10 mouse cellular contexts compared by ENCODE assay signal in the genomic region with DNA sequence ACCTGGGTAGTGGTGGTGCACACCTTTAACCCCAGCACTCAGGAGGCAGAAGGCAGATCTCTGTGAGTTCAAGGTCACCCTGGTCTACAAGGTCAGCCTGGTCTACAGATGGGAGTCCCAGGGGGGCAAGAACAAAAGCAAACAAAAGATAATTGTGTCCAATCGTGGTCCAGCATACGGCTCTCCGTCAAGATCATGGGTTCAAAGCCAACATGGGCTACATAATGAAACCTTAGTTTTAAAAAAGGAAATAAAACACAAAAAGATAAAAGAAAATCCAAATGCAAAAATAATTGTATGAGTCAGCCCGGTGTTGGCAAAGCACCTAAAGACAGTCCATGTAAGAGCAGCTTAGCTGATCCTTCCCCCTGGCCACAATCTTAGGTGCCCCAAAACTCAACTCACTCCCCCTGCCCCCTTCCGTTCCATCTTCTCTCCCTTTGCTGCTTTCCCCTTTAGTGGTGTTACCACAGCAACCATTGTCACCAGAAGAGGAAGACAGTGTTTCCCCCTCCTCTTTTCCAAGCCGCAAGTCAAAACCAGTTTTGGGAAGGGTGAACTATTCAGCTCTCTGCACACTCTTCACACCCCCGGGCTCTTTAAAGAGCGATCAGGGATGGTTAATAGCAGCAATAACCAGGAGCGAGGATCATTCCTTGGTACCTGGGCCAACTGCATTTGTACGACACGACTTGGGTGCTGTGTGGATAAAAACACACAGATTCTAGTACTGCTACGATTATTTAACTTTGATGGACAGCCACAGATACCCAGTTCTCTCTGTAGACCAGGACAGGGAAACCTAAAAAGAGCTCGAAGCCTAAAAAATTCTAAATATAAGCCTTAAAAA. TPM values are rescaled to one million over a fixed set of nuclear protein-coding genes. Genes with fewer than 3 reads are reported as not detected.
DNase-seq lines count a peak whose midpoint lies in the region; ATAC-seq and TF ChIP-seq lines count a peak whose summit lies in the region.
"Had no signal": no experiment of that assay in that cellular context is flagged by ENCODE, and none has a peak within 500 bp of the region (broad histone marks: within the 10 kb centered on the region; RNA-seq: fewer than 3 reads in every experiment).

No protein-coding gene starts in this region.

- DNase-seq in forebrain, embryonic 10.5 days (ENCODE audit: extremely low spot score, low spot score) = no peak
- no peak for DNase-seq in forebrain, embryonic 11.5 days (ENCODE audit: low spot score)
- DNase-seq in retina, postnatal 1 day = peak; percentile 7
- no peak for DNase-seq in retina, embryonic 14.5 days (ENCODE audit: low spot score)
- DNase-seq in hindbrain, embryonic 14.5 days (ENCODE audit: low spot score) = no peak
- DNase-seq in adrenal gland, postnatal 10 days = no peak
- no peak for DNase-seq in thymus, adult 2 months
- DNase-seq: heart, postnatal 36 days had no signal

- no peaks in the 10 kb centered on the region for H3K9me3 ChIP-seq in forebrain, embryonic 10.5 days
- no peaks in the 10 kb centered on the region for H3K9me3 ChIP-seq in forebrain, embryonic 11.5 days (ENCODE audit: control insufficient read depth, low read length)
- H3K9me3 ChIP-seq in hindbrain, embryonic 14.5 days (ENCODE audit: control insufficient read depth, low read length) = no peaks in the 10 kb centered on the region
- H3K9me3 ChIP-seq in neural tube, embryonic 15.5 days (replicated peaks) = no peaks in the 10 kb centered on the region
- H3K9me3 ChIP-seq: limb, embryonic 13.5 days had no signal

- no peak for TF ChIP-seq CTCF in thymus, adult 2 months (IDR thresholded peaks at IDR 0.05; ENCODE audit: borderline replicate concordance, control insufficient read depth, extremely low read depth, insufficient read depth, low read length, poor library complexity)

- no peak for TF ChIP-seq POLR2A in thymus, adult 2 months (IDR thresholded peaks at IDR 0.05; ENCODE audit: control insufficient read depth, extremely low read depth, insufficient read depth, low read length, poor library complexity)

- peak overlapping the region; percentile 24 for H3K4me3 ChIP-seq in forebrain, embryonic 10.5 days
- H3K4me3 ChIP-seq in forebrain, embryonic 11.5 days (ENCODE audit: low read depth, low read length) = no peak overlapping the region
- no peak overlapping the region for H3K4me3 ChIP-seq in hindbrain, embryonic 14.5 days (replicated peaks; ENCODE audit: low read length)
- H3K4me3 ChIP-seq in neural tube, embryonic 15.5 days (replicated peaks) = no peak overlapping the region
- H3K4me3 ChIP-seq in thymus, adult 2 months (ENCODE audit: control insufficient read depth, insufficient read depth, low read length) = no peak overlapping the region
- H3K4me3 ChIP-seq: limb, embryonic 13.5 days had no signal

- no peak overlapping the region for H3K4me2 ChIP-seq in forebrain, embryonic 11.5 days (ENCODE audit: low read depth, low read length, severe bottlenecking)
- peak overlapping the region; percentile 19; the same call in 1 of the 2 replicates for H3K4me2 ChIP-seq in hindbrain, embryonic 14.5 days (replicated peaks)
- peak overlapping the region; percentile 9; the same call in 1 of the 2 replicates for H3K4me2 ChIP-seq in neural tube, embryonic 15.5 days

- peaks cover 39% of the 10 kb centered on the region for H3K27me3 ChIP-seq in forebrain, embryonic 10.5 days (ENCODE audit: poor library complexity, severe bottlenecking)
- H3K27me3 ChIP-seq in forebrain, embryonic 11.5 days (ENCODE audit: control insufficient read depth, insufficient read depth, low read length) = peaks cover 3% of the 10 kb centered on the region; the same call in 1 of the 2 replicates
- H3K27me3 ChIP-seq in hindbrain, embryonic 14.5 days (ENCODE audit: control insufficient read depth, insufficient read depth, low read length) = peaks cover 8% of the 10 kb centered on the region; the same call in 1 of the 2 replicates
- H3K27me3 ChIP-seq in neural tube, embryonic 15.5 days (replicated peaks) = no peaks in the 10 kb centered on the region
- H3K27me3 ChIP-seq in thymus, adult 2 months (ENCODE audit: control insufficient read depth, insufficient read depth, low read length) = 0 out of 2 replicates have a peak, but pooled peaks cover 2% of the 10 kb centered on the region

- no peak for ATAC-seq in forebrain, embryonic 11.5 days (replicated peaks; ENCODE audit: low FRiP score)
- ATAC-seq in hindbrain, embryonic 14.5 days (ENCODE audit: low FRiP score) = no peak
- no peak for ATAC-seq in neural tube, embryonic 15.5 days (ENCODE audit: low FRiP score)

- WGBS in forebrain, embryonic 10.5 days = 44% methylated on average over 13 of the region's 13 CpGs
- 37% methylated on average over 13 of the region's 13 CpGs for WGBS in forebrain, embryonic 11.5 days
- 18% methylated on average over 13 of the region's 13 CpGs for WGBS in hindbrain, embryonic 14.5 days
- WGBS in neural tube, embryonic 15.5 days = 24% methylated on average over 13 of the region's 13 CpGs
- 19% methylated on average over 13 of the region's 13 CpGs for WGBS in thymus, adult 2 months

- H3K9ac ChIP-seq in forebrain, embryonic 11.5 days (ENCODE audit: low read length) = no peak overlapping the region
- H3K9ac ChIP-seq in hindbrain, embryonic 14.5 days = no peak overlapping the region
- H3K9ac ChIP-seq in neural tube, embryonic 15.5 days (replicated peaks) = no peak overlapping the region
- H3K9ac ChIP-seq: limb, embryonic 13.5 days had no signal

- H3K36me3 ChIP-seq in forebrain, embryonic 10.5 days (replicated peaks) = no peaks in the 10 kb centered on the region
- H3K36me3 ChIP-seq in forebrain, embryonic 11.5 days (ENCODE audit: control insufficient read depth, insufficient read depth, low read length) = no peaks in the 10 kb centered on the region
- no peaks in the 10 kb centered on the region for H3K36me3 ChIP-seq in hindbrain, embryonic 14.5 days (replicated peaks; ENCODE audit: control insufficient read depth, insufficient read depth)
- H3K36me3 ChIP-seq in neural tube, embryonic 15.5 days = no peaks in the 10 kb centered on the region
- H3K36me3 ChIP-seq in thymus, adult 2 months (ENCODE audit: control insufficient read depth, insufficient read depth, low read length) = no peaks in the 10 kb centered on the region
- H3K36me3 ChIP-seq: limb, embryonic 13.5 days had no signal

- peaks cover 48% of the 10 kb centered on the region for H3K4me1 ChIP-seq in forebrain, embryonic 10.5 days
- H3K4me1 ChIP-seq in forebrain, embryonic 11.5 days (replicated peaks; ENCODE audit: control insufficient read depth, insufficient read depth, low read length) = peaks cover 9% of the 10 kb centered on the region; the same call in 1 of the 2 replicates
- H3K4me1 ChIP-seq in hindbrain, embryonic 14.5 days (replicated peaks; ENCODE audit: control insufficient read depth, insufficient read depth, low read length) = peaks cover 24% of the 10 kb centered on the region
- peaks cover 39% of the 10 kb centered on the region for H3K4me1 ChIP-seq in neural tube, embryonic 15.5 days
- H3K4me1 ChIP-seq in thymus, adult 2 months (replicated peaks; ENCODE audit: control insufficient read depth, insufficient read depth, low read length) = no peaks in the 10 kb centered on the region; the same call in 1 of the 2 replicates

- H3K27ac ChIP-seq in forebrain, embryonic 10.5 days = peak overlapping the region; percentile 73
- no peak overlapping the region for H3K27ac ChIP-seq in forebrain, embryonic 11.5 days (ENCODE audit: low read depth, low read length)
- H3K27ac ChIP-seq in hindbrain, embryonic 14.5 days = 0 out of 2 replicates have a peak overlapping the region, but pooled peaks have one; percentile 48
- H3K27ac ChIP-seq in neural tube, embryonic 15.5 days (replicated peaks) = no peak overlapping the region
- H3K27ac ChIP-seq in thymus, adult 2 months (ENCODE audit: control insufficient read depth, insufficient read depth, low read length) = no peak overlapping the region
- H3K27ac ChIP-seq: limb, embryonic 13.5 days had no signal

RNA-seq across cellular contexts. Expression of gene Pcp4l1, which starts 8.0 kb away (rescaled TPM):
- 5.4 and 7.3 TPM in 2 replicates for polyA plus RNA-seq in forebrain, embryonic 10.5 days (2016; fragmentation: Nextera tagmentation; extraction: Ambion mirVana)
- polyA plus RNA-seq in forebrain, embryonic 11.5 days (2014; fragmentation: Nextera tagmentation; extraction: Ambion mirVana) = 7.3 and 8.2 TPM in 2 replicates
- polyA plus RNA-seq in hindbrain, embryonic 14.5 days (2014; fragmentation: Nextera tagmentation; extraction: Ambion mirVana) = 37.2 and 55.1 TPM in 2 replicates
- polyA plus RNA-seq in neural tube, embryonic 15.5 days (2015; fragmentation: Nextera tagmentation; extraction: Ambion mirVana) = 34.0 and 39.1 TPM in 2 replicates
- total RNA-seq in adrenal gland, postnatal 10 days (2021) = 10 to 100 TPM; 28.0 to 30.7 TPM
- polyA plus RNA-seq in thymus, adult 2 months (2012; rRNA removed) = 4.7 and 7.3 TPM in 2 replicates

RNA-seq across cellular contexts. Expression of gene Nr1i3, which starts 25.7 kb away (rescaled TPM):
- 0.12 and 0.24 TPM in 2 replicates for polyA plus RNA-seq in forebrain, embryonic 10.5 days (2016; fragmentation: Nextera tagmentation; extraction: Ambion mirVana)
- 0.17 and 0.23 TPM in 2 replicates for polyA plus RNA-seq in forebrain, embryonic 11.5 days (2014; fragmentation: Nextera tagmentation; extraction: Ambion mirVana)
- polyA plus RNA-seq in hindbrain, embryonic 14.5 days (2014; fragmentation: Nextera tagmentation; extraction: Ambion mirVana) = 0.21 and 0.50 TPM in 2 replicates
- 0.38 and 0.52 TPM in 2 replicates for polyA plus RNA-seq in neural tube, embryonic 15.5 days (2015; fragmentation: Nextera tagmentation; extraction: Ambion mirVana)
- 10 to 100 TPM; 13.4 to 29.4 TPM for total RNA-seq in adrenal gland, postnatal 10 days (2021)
- polyA plus RNA-seq in thymus, adult 2 months (2012; rRNA removed) = 0.08 and 0.43 TPM in 2 replicates

RNA-seq across cellular contexts. Expression of gene Tomm40l, which starts 34.2 kb away (rescaled TPM):
- 31.0 and 37.2 TPM in 2 replicates for polyA plus RNA-seq in forebrain, embryonic 10.5 days (2016; fragmentation: Nextera tagmentation; extraction: Ambion mirVana)
- polyA plus RNA-seq in forebrain, embryonic 11.5 days (2014; fragmentation: Nextera tagmentation; extraction: Ambion mirVana) = 31.6 and 39.2 TPM in 2 replicates
- polyA plus RNA-seq in hindbrain, embryonic 14.5 days (2014; fragmentation: Nextera tagmentation; extraction: Ambion mirVana) = 41.2 and 47.0 TPM in 2 replicates
- 51.0 and 60.0 TPM in 2 replicates for polyA plus RNA-seq in neural tube, embryonic 15.5 days (2015; fragmentation: Nextera tagmentation; extraction: Ambion mirVana)
- total RNA-seq in adrenal gland, postnatal 10 days (2021) = 10 to 100 TPM; 46.9 to 58.1 TPM
- polyA plus RNA-seq in thymus, adult 2 months (2012; rRNA removed) = 34.7 and 34.9 TPM in 2 replicates

RNA-seq across cellular contexts. Expression of gene Apoa2, which starts 36.8 kb away (rescaled TPM):
- 2.9 and 4.2 TPM in 2 replicates for polyA plus RNA-seq in forebrain, embryonic 10.5 days (2016; fragmentation: Nextera tagmentation; extraction: Ambion mirVana)
- polyA plus RNA-seq in forebrain, embryonic 11.5 days (2014; fragmentation: Nextera tagmentation; extraction: Ambion mirVana) = 1.6 and 1.9 TPM in 2 replicates
- 5.6 and 7.0 TPM in 2 replicates for polyA plus RNA-seq in hindbrain, embryonic 14.5 days (2014; fragmentation: Nextera tagmentation; extraction: Ambion mirVana)
- polyA plus RNA-seq in neural tube, embryonic 15.5 days (2015; fragmentation: Nextera tagmentation; extraction: Ambion mirVana) = 11.1 and 12.9 TPM in 2 replicates
- total RNA-seq in adrenal gland, postnatal 10 days (2021) = 1,000 to 10,000 TPM; 1,052 to 2,650 TPM
- polyA plus RNA-seq in thymus, adult 2 months (2012; rRNA removed) = 1.8 and 49.4 TPM in 2 replicates

RNA-seq across cellular contexts. Expression of gene Mpz, which starts 37.6 kb away (rescaled TPM):
- polyA plus RNA-seq in forebrain, embryonic 10.5 days (2016; fragmentation: Nextera tagmentation; extraction: Ambion mirVana) = 0.16 and 0.22 TPM in 2 replicates
- polyA plus RNA-seq in forebrain, embryonic 11.5 days (2014; fragmentation: Nextera tagmentation; extraction: Ambion mirVana) = 0.13 TPM in 1 of 2 replicates, not detected in the other
- polyA plus RNA-seq in hindbrain, embryonic 14.5 days (2014; fragmentation: Nextera tagmentation; extraction: Ambion mirVana) = 3.5 and 4.8 TPM in 2 replicates
- 8.8 and 11.0 TPM in 2 replicates for polyA plus RNA-seq in neural tube, embryonic 15.5 days (2015; fragmentation: Nextera tagmentation; extraction: Ambion mirVana)
- 10 to 100 TPM; 10.1 to 20.4 TPM for total RNA-seq in adrenal gland, postnatal 10 days (2021)
- polyA plus RNA-seq in thymus, adult 2 months (2012; rRNA removed) = 1.1 and 7.4 TPM in 2 replicates

Comparison
In these comparisons a context has a peak if more than half of its experiments do, and no peak if none do; other contexts are left out.
1. H3K27ac ChIP-seq: peak in forebrain, embryonic 10.5 days (single experiment) and hindbrain, embryonic 14.5 days (single experiment); none in forebrain, embryonic 11.5 days (single experiment), neural tube, embryonic 15.5 days (single experiment) and thymus, adult 2 months (single experiment).